9 mouse cellular contexts compared by ENCODE assay signal in genomic region chr13:99163521-99164359, GRCm38 (mm10). TPM values are rescaled to one million over a fixed set of nuclear protein-coding genes. Genes with fewer than 3 reads are reported as not detected.
DNase-seq lines count a peak whose midpoint lies in the region; ATAC-seq and TF ChIP-seq lines count a peak whose summit lies in the region.
"Had no signal": no experiment of that assay in that cellular context is flagged by ENCODE, and none has a peak within 500 bp of the region (broad histone marks: within the 10 kb centered on the region; RNA-seq: fewer than 3 reads in every experiment).

No protein-coding gene starts in this region.

- no peaks in the 10 kb centered on the region for H3K27me3 ChIP-seq in heart, embryonic 16.5 days (ENCODE audit: control insufficient read depth, insufficient read depth, low read length)
- H3K27me3 ChIP-seq in midbrain, embryonic 13.5 days: no peaks in the 10 kb centered on the region
- H3K27me3 ChIP-seq in liver, postnatal 0 days (ENCODE audit: insufficient read depth, low read length): no peaks in the 10 kb centered on the region

- H3K4me1 ChIP-seq in heart, embryonic 16.5 days (ENCODE audit: control insufficient read depth, insufficient read depth, low read length): peaks cover 3% of the 10 kb centered on the region; the same call in 1 of the 2 replicates
- peaks cover 9% of the 10 kb centered on the region; the same call in 1 of the 2 replicates for H3K4me1 ChIP-seq in midbrain, embryonic 13.5 days (replicated peaks)
- H3K4me1 ChIP-seq in liver, postnatal 0 days (ENCODE audit: insufficient read depth): no peaks in the 10 kb centered on the region

- intact Hi-C loops in heart, postnatal 14 days (cut with DNase I): no loop called here

- no peaks in the 10 kb centered on the region; the same call in 1 of the 2 replicates for H3K9me3 ChIP-seq in heart, embryonic 16.5 days (replicated peaks; ENCODE audit: control insufficient read depth, low read length)
- no peaks in the 10 kb centered on the region for H3K9me3 ChIP-seq in midbrain, embryonic 13.5 days
- H3K9me3 ChIP-seq in liver, postnatal 0 days (ENCODE audit: low read length): no peaks in the 10 kb centered on the region

- TF ChIP-seq CTCF in liver, postnatal 0 days (IDR thresholded peaks at IDR 0.05; ENCODE audit: low read depth): no peak

- H3K4me2 ChIP-seq in heart, embryonic 16.5 days (ENCODE audit: low read depth, low read length): 0 out of 2 replicates have a peak overlapping the region, but pooled peaks have one; percentile 5
- no peak overlapping the region for H3K4me2 ChIP-seq in midbrain, embryonic 13.5 days (replicated peaks)
- H3K4me2 ChIP-seq in liver, postnatal 0 days (ENCODE audit: low read depth, low read length): no peak overlapping the region

- DNase-seq in heart, postnatal 14 days: no peak
- DNase-seq in R1 (ENCODE audit: low read depth, low spot score): peak; percentile 33
- peak; percentile 34 for DNase-seq in forelimb bud, embryonic 11.5 days (ENCODE audit: low read depth, low spot score)
- no peak for DNase-seq in urinary bladder, postnatal 10 days (ENCODE audit: low spot score)
- DNase-seq in spleen, postnatal 36 days (ENCODE audit: low spot score in 2 of 2): no peak
- DNase-seq in liver, postnatal 0 days: no peak

- ATAC-seq in heart, embryonic 16.5 days (replicated peaks; ENCODE audit: extremely low read depth, insufficient read depth, low FRiP score): no peak
- no peak for ATAC-seq in midbrain, embryonic 13.5 days
- no peak for ATAC-seq in liver, postnatal 0 days

- H3K9ac ChIP-seq in heart, embryonic 16.5 days (ENCODE audit: low read length): no peak overlapping the region
- no peak overlapping the region for H3K9ac ChIP-seq in midbrain, embryonic 13.5 days (replicated peaks)
- H3K9ac ChIP-seq in liver, postnatal 0 days (replicated peaks): no peak overlapping the region

- no peaks in the 10 kb centered on the region for H3K36me3 ChIP-seq in heart, embryonic 16.5 days (ENCODE audit: control insufficient read depth, insufficient read depth)
- no peaks in the 10 kb centered on the region for H3K36me3 ChIP-seq in midbrain, embryonic 13.5 days
- H3K36me3 ChIP-seq in liver, postnatal 0 days (replicated peaks; ENCODE audit: insufficient read depth, low read length): no peaks in the 10 kb centered on the region

- TF ChIP-seq EP300 in liver, postnatal 0 days (IDR thresholded peaks at IDR 0.05; ENCODE audit: low read depth): no peak

- 40% methylated on average over 10 of the region's 10 CpGs for WGBS in heart, embryonic 16.5 days
- 39% methylated on average over 10 of the region's 10 CpGs for WGBS in midbrain, embryonic 13.5 days
- WGBS in liver, postnatal 0 days (ENCODE audit: insufficient replicate concordance): 40% methylated on average over 10 of the region's 10 CpGs

- H3K27ac ChIP-seq in heart, embryonic 16.5 days (ENCODE audit: low read length): 0 out of 2 replicates have a peak overlapping the region, but pooled peaks have one; percentile 10
- H3K27ac ChIP-seq in midbrain, embryonic 13.5 days: peak overlapping the region; percentile 63
- H3K27ac ChIP-seq in liver, postnatal 0 days (ENCODE audit: low read depth): no peak overlapping the region

- no peak overlapping the region for H3K4me3 ChIP-seq in heart, embryonic 16.5 days (ENCODE audit: low read length)
- no peak overlapping the region for H3K4me3 ChIP-seq in midbrain, embryonic 13.5 days (replicated peaks)
- no peak overlapping the region for H3K4me3 ChIP-seq in liver, postnatal 0 days (ENCODE audit: low read depth, low read length)
- H3K4me3 ChIP-seq: megakaryocyte, embryonic 14.5 days had no signal

RNA-seq across cellular contexts. Expression of gene Zfp366, which starts 20.9 kb away (rescaled TPM):
- polyA plus RNA-seq in heart, embryonic 16.5 days (2015; fragmentation: Nextera tagmentation; extraction: Ambion mirVana): 0.66 and 0.75 TPM in 2 replicates
- total RNA-seq in heart, postnatal 14 days (2021): 10 to 100 TPM; 19.7 to 21.2 TPM
- polyA plus RNA-seq in midbrain, embryonic 13.5 days (2015; fragmentation: Nextera tagmentation; extraction: Ambion mirVana): 0.54 and 0.62 TPM in 2 replicates
- 0.33 and 0.39 TPM in 2 replicates for polyA plus RNA-seq in liver, postnatal 0 days (2015; fragmentation: Nextera tagmentation; extraction: Ambion mirVana)

Comparison
In these comparisons a context has a peak if more than half of its experiments do, and no peak if none do; other contexts are left out.
1. DNase-seq: peak in R1 (single experiment) and forelimb bud, embryonic 11.5 days (single experiment); none in heart, postnatal 14 days (0 of 2), urinary bladder, postnatal 10 days (single experiment), spleen, postnatal 36 days (0 of 2) and liver, postnatal 0 days (single experiment).